Mouse (Mus musculus) heart, adult 8-10 months (tissue): Measurements from ENCODE around the gene Dmkn. TPM values are rescaled to one million over a fixed set of nuclear protein-coding genes. Genes with fewer than 3 reads are reported as not detected.

Experiments
- DNase-seq: peaks from one replicate; pipeline ENCODE4 v3.0.0; 2022; ENCODE audit warnings: low spot score
- total RNA-seq, 4 experiments: library from RNA; stranded (reverse); gene quantifications; 2 replicates each; pipeline ENCODE4 v1.2.4; 2022

The Dmkn gene
- total RNA-seq, 4 experiments from 2014 or later, result 0.82 to 1.7 (median 1.4) TPM

GRCm38 (mm10) chr7:30761769-30762352, 1.7 kb upstream of the Dmkn start:
- no peak for DNase-seq

DNA sequence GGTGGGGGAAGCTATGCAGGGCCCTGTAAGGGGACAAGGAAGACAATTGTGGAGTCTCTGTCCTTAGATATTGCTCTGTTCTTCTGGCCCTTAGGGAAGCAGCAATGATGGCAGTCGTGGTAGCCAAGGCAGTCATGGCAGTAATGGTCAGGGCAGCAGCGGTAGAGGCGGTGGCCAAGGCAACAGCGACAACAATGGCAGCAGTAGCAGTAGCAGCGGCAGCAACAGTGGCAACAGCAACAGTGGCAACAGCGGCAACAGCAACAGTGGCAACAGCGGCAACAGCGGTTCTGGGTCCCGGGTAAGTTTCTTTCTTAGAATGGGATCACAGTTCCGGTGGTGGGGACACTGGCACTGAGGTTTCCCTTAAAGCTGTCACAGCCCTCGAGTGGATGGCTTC, 1.6 kb downstream of the Dmkn start:
- DNase-seq, result no peak

DNA sequence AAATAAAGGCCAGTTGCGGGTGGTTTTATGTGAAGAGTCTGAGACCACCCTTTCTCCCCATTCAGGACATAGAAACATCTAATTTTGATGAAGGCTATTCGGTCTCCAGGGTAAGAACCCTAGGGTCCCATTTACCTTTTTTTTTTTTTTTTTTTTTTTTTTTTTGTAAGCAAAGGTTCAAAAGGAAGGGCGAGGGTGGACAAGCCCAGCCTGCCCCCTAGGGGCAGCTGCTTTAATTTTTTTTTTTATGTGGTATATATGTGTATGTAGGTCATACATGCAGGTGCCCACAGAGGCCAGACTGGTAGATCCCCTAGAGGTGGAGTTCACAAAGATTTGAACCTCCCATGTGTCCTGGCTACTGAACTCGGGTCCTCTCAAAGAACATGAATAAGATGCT, 2.9 kb downstream of the Dmkn start:
- DNase-seq, result no peak

DNA sequence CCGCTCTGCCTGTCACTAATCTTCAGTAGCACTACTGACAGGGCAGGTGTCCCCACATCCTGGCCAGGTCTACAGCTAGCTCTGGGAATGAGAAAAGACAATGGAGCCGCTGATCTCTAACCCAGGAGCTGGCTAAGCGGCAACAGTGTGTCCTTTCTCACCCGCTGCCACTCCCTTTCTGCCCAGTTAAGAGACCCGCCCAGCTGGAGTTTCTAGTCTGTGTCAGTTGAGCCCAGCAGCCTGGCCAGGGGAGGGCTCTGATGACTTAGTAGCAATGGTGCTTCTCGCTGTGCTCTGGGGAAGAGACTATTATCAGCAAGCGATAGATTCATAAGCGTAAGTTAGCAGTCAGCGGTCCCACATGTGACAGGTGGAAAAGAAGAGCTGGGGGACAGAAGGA, 5.7 kb downstream of the Dmkn start:
- DNase-seq, result no peak

GRCm38 (mm10) chr7:30776104-30776503, 12.5 kb downstream of the Dmkn start:
- DNase-seq, result no peak

DNA sequence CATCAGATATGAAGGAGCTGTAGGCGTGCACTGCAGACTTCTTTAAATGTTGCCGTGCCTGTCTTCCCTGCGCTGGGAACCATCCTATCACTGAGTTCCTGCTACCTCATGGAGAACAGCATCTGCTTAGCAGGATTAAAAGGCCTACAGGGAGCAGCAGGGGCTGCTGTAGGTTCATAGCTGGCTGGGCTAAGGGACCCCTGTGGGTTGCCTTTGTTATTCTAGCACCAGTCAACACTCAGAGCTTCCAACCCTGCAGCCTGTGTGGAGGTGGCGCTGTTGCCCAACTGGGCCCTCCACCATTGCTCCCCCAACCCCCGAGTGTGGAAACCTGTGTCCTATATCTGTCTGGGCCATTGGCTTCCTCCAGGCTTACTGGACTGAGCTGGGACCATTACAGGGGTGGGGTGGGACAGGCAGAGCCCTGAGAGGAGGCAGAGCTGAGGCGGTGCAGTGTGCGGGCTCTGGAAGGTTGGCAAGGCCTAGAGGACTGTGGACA, 13.6 kb downstream of the Dmkn start:
- no peak for DNase-seq

DNA sequence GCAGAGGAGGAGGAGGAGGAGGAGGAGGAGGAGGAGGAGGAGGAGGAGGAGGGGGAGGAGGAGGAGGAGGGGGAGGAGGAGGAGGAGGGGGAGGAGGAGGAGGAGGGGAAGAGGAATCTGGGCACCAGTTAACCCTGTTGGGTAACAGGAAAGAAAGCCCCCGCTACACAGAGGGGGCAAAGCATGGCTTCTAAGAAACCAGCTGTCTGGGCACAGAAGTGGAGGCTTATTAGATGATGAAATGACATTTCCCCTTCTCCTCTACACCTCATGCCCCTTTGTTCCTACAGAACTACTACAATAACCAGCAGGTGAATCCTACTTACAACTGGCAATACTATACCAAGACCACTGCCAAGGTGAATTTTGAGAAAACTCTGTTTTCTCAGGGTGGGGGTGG, 14.4 kb downstream of the Dmkn start:
- DNase-seq, result no peak

DNA sequence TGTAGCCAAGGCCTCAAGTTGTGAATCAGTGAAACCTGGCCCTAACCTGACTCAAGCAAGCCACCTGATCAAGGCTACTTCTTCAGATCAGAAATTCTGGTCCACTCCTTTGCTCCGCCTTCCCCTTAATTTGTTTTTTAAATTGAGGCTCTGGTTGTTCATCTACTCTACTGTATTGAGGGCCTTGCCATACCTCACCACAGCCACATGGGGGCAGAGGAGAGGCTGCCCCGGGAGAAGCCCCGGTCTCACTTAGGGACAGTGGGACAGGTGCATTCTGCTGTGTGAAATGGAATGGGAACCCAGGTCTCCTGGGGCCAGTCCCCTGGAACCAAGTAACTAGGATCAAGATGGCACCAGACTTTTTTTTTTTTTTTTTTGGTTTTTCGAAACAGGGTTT, 18.2 kb downstream of the Dmkn start:
- no peak for DNase-seq

- DNase-seq, result no peak
These were observed 19.1 kb downstream of the Dmkn start for GRCm38 (mm10) chr7:30782658-30783057.

GRCm38 (mm10) chr7:30785154-30785553, 21.6 kb downstream of the Dmkn start:
- DNase-seq, result no peak

DNA sequence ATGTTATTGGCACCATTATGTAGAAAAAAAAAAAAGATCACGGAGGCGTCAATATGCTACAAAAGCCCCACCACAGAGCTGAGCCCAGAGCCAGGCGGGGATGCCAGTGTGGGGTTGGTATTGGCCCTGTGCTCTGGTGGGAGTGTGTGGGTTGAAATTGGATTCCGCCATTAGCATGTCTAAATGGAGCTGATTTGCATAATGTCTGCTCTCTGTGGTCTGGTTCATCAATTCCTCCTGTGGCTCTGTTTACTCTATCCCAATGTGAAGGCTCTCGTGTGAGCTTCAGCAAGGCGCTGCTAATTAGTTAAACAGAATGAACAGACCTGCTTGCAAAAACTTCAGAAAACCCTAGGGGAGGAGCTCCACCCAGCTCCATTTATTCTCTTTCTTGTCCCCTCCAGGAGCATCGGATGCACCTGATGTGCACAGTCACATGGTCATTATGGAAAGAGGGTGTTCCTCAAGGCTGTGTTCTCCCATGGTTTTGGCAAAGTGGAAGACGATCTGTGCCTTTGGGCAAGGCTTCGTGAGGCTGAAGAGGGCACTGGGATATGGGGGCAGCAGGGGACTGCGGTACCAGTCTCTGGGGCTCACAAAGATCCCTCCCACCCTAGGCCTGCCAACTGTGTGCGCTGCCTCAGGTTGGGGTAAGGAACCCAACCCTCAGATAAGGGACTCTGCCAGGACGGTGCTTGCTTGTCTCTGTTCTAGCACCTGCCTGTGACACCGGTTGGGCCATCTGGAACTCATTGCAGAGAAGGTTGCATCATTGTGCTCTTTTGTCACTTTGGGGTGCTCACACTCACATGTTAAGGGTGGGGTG, 22.4 kb downstream of the Dmkn start:
- no peak for DNase-seq

- DNase-seq, result no peak
These were observed 23.9 kb downstream of the Dmkn start, which contains the start of gene Krtdap for GRCm38 (mm10) chr7:30787377-30788022. Gene Krtdap, plus strand, starts transcription at chr7:30787896.

DNA sequence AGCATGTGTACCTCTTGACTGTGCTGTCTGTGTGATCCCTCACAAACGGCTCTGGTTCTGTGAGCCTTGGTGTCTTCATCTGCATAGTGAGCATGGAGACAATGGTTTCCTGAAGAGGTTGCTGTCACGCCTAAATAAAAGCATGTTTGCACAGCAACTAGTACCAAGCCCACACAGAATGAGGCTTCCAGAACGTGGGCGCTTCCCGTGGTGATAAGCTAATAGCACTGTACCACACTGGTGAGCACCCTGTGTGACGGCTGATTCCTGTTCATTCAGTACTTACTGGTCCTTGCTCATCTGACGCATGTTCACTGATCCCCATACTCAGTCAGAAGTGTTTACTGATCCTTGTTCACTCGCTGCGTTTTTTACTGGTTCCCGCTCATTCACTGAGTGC, 26.6 kb downstream of the Dmkn start:
- DNase-seq, result no peak

DNA sequence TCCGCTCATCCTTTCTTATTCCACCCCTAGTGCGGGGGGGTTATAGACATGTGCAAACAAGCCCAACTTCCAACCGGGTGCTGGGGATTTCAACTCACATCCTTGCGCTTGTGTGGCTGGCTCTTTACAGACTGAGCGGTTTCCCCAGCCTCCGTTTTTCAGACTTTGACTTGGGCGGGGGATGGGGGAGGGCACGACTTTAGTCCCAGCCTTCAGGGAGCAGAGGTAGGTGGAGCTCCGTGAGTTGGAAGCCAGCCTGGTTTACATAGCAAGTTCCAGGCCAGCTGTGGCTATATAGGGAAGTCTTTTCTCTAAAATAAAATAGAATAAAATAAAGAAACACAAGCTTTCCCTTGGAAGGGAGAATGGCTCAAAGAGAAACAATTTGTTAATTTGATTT, 28.4 kb downstream of the Dmkn start:
- DNase-seq, result no peak

- DNase-seq, result no peak
These were observed 31.4 kb downstream of the Dmkn start for GRCm38 (mm10) chr7:30794921-30795320.

DNA sequence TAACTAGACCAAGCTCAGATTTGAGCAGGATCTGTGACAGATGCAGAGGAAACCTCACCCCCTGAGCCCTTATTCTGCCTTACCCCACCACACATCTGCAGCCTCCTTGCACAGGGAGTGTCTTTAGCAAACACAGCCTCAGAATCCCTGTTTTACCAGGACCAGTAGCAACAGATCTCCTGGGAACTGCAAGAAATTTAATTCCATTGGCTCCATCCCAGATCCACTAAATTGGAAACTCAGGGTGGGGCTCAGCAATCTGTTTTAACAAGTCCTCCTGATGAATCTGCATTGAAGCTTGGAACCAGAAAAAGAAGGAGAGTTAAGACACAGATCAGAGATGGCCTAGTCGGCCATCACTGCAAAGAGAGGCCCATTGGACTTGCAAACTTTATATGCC, 33.2 kb downstream of the Dmkn start:
- DNase-seq, result no peak

DNA sequence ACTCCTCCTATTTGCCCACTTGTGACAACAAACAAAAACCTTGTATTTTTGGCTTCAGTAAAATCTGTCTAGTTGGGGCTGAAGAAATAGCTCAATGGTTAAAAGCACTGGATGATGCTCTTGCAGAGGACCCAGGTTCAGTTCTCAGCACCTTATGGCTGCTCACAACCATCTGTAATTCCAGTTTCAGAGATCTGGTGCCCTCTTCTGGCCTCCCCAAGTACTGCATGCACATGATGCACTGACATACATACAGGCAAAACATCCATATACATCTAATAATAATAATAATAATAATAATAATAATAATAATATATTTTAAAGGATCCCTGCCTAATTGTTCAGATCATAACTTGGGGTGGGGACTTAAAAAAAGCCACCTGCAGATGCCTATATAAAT, 37.1 kb downstream of the Dmkn start:
- DNase-seq, result no peak

DNA sequence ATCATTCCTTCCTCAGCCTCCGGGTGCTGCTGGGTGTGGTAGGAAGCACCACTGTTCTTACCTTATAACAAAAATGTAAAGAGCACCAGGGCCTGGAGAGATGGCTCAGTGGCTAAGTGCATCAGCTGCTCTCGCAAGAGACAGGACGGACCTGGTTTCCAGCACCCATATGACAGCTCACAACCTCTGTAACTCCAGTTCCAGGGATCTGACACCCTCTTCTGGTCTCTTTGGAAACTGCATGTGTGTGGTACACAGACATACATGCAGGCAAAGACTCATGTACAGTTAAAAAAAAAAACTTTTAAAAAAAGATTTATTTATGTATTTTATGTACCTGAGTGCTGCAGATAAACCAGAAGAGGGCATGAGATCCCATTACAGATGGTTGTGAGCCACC, 39.7 kb downstream of the Dmkn start:
- no peak for DNase-seq

DNA sequence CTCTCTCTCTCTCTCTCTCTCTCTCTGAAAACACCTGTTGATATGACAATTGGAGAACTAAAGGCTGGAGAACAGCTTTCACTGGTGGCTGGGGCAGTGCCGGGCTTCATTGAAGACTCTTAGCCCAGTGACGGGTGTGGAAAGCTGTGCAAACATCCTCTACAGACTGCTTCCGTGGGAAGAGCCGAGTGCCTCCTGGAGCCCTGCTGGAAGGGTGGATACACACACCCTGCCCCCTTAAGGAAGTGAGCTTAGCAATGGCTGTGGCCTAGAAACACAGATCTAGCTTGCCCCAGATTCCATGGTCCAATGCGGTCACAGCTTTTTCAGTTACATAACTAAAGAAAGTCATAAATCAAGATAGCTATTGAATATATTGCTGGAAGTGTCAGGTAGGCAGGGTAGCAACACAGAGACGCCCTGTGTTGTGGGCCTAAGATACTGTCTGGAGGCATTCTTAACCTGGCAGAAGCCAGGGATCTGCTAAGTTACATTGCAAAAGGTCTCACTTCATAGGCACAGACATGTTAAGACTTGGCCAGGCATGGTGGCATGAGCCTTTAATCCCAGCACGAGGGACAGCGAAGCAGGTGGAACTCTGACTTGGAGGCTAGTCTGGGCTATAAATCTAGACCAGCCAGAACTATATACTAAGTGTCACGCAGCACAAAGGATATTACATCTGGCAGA, 40.6 kb downstream of the Dmkn start:
- no peak for DNase-seq

DNA sequence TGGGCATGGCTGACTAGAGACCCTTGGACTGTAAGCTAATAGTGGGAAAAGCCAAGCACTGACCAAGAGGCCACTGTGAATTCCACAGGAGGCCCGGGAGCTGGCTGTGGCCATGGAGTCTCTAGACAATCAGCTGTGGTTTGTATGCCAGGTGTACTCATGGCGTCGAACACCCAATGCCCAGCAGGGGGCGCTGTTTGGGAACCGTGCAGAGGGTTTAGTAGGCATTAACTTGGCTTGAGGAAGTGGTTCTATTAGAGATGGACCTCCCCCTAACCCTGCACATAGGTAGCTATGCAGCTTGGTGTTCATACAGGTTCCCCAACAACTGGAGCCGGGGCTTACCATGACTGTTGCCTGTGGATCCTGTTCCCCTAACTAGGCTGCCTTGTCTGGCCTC, 42.4 kb downstream of the Dmkn start:
- DNase-seq, result no peak

DNA sequence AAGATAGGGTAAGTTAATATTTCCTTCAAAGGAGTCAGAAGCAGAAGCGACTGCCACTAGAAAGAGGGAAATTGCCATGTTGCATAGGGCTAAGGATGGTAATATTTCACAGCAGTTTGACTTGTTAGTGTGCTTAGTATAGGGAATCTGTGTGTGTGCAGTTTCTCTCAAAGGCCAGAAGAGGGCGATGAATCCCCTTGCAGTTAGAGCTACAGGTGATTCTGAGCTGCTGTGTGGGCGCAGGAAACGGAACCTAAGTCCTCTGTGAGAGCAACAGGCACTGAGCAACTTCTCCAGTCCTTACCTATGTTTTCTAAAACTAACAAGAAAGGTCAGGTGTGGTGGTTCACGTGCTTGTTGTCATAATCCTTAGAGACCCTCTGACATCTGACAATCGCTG, 46.8 kb downstream of the Dmkn start:
- no peak for DNase-seq

DNA sequence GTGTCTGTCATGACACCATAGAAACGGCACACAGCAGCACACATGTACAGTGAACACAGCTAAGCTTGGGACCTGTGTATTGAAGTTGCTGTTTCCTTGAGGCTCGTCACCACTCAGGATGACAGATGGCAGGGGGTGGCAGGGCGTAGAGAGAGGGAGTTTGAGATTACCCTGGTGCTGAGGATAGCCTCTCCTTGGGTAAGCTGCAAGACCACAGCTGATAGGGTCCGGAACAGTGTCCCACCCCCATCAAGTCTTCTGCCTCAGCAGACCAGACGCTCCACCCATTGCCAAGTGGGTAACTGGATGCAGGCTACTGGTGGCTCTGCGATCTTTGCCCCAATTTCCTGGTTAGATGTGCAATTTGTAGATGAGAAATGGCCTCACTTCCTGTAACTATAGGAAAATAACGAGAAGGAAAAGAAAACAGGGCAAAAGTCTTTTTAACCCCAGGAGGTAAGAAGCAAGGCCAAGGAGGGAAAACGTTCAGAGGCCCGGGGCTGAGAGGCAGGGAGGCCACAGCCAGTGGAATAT, 48.3 kb downstream of the Dmkn start:
- no peak for DNase-seq
